Mouse (Mus musculus) thymus, adult 18-20 months (tissue): ENCODE results near the gene Iqcd.

Experiments used
- DNase-seq, 2 experiments: peaks; one replicate each; pipeline ENCODE4 v3.0.0; 2022; ENCODE audit warnings: mixed read lengths in 2 of 2

Iqcd gene

DNA sequence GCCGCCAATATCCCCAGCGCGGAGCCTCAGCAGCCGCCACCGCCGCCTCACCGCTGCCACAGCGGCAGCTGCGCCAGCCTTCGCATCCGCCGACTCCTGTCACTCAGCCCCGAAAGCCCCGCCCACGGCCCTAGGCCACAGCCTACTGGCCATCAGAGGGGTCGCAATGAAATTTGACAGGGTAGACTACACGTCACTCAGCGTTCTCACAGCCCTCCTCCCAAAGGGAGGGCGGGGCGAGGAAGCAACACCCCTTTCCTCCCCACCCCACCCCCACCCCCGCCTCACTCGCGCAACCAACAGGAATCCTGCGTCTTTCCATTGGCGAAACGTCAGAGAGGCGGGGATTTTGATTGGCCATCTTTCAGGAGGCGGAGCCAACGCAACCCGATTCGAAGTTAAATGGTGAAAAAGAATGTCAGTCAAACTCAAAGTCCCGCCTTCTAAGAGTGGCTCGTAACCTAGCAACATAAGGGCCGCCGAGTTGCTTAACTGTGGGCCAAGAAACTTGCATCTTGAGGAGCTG is at the start of gene Iqcd, which contains the start of gene Tpcn1:
Gene Iqcd, plus strand, starts transcription at position 448 of the 526 bp plus-strand sequence.
Gene Tpcn1, minus strand, starts transcription at position 105 of the 526 bp plus-strand sequence.
- peak; percentile 99 to 100 for DNase-seq

DNA sequence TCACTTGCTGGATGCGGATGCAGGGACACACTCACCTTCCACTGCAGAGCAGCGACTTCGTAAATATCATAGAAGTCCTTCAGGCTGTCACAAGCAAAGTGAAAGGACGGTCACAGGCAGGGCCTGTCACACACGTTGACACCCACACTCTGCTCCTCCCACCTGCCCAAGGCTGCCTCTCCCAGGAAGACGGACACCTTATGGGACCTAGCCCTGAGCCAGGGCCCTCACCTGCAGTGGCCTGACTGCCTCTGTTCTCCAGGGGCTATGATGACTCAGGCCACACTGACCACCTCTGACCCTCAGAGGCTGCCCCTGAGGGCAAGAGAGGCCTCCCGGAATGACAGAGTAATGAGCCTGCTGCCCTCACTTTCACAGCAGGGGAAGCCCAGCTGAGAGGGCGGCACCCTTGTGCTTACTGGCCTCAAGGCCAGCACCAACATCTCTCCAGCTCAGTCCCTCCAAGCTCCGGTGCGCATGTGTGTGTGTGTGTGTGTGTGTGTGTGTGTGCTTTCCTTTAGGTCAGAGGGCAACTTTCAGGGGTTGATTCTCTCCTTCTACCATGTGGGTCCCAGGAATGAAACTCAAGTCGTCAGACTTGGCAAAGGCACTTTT is 40.5 kb upstream of the Iqcd start:
- no peak for DNase-seq

DNA sequence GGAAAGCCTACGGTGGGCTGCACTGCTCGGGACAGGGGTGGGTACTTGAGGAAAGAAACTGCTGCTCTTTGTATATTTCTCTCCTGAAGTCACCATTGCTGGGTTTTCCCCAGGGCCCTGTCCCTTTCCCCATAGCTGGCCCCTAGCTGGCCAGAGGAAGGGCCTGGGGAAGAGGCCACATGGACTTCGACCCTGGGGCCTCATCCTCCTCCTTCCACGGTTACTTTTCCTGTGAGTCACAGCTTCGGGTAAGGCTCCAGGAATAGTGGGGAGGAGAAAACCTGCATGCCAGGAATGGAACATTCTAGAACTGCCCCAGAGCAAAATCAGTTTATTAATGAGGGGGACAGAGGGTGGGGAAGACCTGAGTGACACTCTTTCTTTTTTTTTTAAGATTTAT is 38.7 kb upstream of the Iqcd start:
- DNase-seq, result no peak

DNA sequence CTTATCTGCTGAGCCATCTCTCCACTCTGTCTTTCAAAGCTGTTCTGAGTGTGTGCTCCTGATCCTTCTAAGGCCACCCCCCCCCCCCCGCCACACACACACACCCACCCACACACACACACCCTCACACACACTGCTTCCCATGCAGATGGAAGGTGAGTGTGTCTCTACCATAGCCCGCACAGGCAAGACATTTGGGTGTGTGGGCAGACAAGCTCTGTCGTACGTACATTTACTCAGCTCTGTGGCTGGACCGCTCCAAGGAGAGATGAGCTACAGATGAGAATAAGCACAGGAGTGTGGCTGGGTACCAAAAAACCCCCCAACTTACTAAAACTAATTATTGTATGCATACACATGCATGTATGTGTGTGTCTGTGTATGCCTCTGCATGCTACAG is 38.1 kb upstream of the Iqcd start:
- no peak for DNase-seq

DNA sequence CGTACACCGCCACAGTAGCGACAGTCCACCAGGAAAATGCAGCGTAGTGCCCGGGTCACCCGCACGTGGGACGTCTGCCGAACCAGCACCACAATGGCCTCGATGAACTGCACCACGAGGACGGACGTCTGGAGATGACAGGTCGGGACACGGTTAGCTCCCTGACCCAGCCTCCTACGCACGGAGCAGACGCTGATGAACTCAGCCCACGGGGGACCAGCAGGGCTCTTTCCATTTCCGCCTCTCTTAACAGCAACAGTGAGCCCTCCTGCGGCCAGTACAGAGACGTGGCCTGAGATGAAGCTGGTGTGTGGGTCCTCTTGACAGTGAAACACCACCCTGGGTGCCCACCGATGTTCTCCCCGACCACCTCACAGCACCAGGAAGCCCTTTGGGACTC is 32.9 kb upstream of the Iqcd start:
- no peak for DNase-seq

DNA sequence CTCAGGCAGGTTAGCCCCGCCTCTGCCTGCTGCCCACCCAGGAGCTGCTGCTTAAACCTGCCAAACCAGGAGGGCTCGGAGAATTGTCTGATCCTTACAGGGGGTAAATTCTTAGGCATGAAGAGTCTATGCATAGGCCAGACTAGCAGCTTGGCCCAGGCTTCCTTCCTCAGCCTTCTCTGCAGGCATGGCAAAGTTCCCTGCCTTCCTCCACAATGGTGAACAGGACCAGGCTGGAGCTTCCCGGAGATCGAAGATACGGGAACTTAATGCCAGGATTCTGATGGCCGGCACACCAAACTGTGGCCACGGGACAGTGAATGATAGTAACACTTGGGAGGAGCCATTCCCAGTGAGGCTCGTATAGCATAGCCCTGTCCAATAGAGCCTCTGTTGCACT is 30.8 kb upstream of the Iqcd start:
- no peak for DNase-seq

- no peak for DNase-seq
These were observed 30.1 kb upstream of the Iqcd start for GRCm38 (mm10) chr5:120558762-120559161.

GRCm38 (mm10) chr5:120560129-120560615 is 28.6 kb upstream of the Iqcd start:
- no peak for DNase-seq

- DNase-seq, result no peak
These were observed 28.1 kb upstream of the Iqcd start for GRCm38 (mm10) chr5:120560616-120561311.

- DNase-seq, result no peak
These were observed 25.6 kb upstream of the Iqcd start for GRCm38 (mm10) chr5:120562956-120563913.

DNA sequence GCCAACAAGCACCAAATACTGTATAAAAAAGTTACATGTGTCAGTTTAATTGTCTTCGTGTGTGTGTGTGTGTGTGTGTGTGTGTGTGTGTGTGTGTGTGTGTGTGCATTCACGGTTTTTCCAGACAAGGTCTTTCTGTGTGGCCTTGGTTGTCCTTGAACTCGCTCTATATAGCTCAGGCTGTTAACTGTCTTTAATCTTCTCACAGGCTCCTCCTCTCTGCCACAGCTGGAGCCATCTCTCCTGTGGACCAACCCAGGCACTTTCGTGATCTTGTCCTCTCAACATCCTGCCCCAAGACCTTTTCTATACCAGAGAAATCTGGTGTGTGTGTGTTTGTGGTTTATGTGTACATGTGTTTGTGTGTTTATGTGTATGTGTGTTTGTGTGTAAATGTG is 24.9 kb upstream of the Iqcd start:
- DNase-seq, result no peak

DNA sequence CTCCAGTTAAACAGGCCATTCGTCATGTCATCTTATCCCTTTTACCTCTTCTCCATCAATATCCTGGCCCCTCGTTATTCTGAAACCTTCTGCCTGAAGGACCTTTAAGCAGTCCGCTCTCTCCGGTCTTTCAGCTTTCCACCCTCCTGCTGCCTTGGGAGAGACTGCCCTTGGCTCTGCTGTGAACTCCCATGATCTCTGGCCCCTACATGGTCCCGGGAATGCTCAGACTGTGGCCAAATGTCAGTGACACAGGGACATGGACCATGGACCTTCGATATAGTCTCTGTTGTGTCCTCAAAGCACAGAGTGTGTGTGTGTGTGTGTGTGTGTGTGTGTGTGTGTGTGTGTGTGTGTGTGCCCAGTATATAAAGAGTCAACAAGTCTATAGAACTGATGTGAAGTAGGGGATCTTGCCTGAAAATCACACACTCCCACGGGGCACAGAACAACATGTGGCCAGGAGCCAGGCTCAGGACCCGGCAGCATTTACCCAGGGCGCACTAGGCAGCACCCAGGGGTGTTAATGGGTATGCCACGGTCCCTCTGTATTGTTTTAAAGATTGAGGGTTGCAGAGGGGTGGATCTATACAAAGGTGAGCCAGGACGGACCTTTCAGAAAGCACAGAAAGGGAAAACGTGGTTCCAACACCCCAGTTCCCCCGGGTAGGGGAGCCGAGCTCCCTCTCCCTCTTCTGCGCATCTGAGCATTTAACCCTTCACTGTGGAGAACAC is 23.5 kb upstream of the Iqcd start:
- DNase-seq, result no peak

- DNase-seq, result no peak
These were observed 22.7 kb upstream of the Iqcd start for GRCm38 (mm10) chr5:120566101-120566500.

DNA sequence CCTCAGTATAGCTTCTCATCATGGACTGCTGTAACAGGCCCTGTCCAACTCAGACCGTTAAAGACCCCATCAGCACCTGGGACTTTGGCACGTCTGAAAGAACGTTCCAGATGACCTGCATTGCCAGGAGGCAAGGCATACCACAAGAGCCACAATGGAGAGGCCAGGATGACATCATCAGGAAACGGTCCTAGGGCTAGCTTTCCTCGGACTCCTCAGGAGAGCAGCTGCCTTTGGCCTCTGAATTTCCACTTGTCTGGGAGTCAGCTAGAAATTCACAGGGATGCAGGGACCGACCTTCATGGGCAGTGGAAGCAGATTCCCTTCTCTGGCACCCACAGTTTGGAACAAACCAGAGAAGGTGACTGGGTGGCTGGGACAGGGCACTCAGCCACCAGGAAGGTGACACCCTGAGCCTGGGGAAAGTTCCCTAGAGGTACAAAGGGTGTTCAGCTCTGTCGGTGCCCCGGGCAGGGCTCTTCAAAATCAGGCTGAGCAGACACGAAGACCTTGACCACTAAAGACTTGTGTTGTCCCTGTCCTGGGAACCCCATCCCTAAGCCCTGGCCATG is 22.0 kb upstream of the Iqcd start:
- no peak for DNase-seq

- DNase-seq, result no peak
These were observed 21.5 kb upstream of the Iqcd start for GRCm38 (mm10) chr5:120567253-120567701.

- no peak for DNase-seq
These were observed 21.0 kb upstream of the Iqcd start for GRCm38 (mm10) chr5:120567761-120568211.

GRCm38 (mm10) chr5:120568336-120568768 is 20.5 kb upstream of the Iqcd start:
- no peak for DNase-seq

DNA sequence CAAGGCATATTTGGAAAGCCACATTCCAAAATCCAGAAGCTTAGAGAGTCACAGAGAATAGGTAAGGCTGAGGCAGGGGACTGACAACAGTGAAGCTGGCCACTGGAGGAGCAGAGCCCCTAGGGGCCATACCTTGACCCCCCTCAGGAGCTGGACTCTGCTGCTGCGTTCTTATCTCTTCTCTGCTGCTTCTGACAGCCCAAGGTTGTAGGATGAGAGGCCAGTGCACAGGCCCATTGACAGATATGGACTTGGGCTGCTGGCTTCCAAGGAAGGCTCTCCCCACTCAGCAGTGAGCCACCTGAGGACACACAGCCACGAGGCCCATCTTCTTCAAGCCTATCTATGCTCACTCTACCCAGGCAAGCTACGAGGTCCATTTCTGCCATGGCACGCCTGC is 19.9 kb upstream of the Iqcd start:
- DNase-seq, result no peak

DNA sequence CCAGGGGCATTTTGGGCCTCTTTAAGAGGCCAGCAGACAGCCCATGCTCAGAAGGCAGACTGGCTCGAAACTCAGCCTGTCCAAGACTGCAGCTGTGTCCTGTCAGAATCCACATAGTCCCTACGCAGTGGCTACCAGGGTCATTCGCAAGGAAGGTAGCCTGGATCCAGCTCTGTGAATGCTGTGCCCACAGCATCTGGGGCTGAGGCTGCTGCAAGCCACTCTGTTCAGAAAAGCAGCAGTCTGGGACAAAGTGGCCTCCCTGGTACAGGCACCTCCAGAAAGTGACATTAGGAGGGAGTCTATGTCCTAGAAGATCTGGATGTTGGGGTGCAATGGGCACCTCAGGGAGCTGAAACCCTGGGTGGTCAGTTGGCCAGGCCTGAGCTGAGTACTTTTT is 19.0 kb upstream of the Iqcd start:
- no peak for DNase-seq

DNA sequence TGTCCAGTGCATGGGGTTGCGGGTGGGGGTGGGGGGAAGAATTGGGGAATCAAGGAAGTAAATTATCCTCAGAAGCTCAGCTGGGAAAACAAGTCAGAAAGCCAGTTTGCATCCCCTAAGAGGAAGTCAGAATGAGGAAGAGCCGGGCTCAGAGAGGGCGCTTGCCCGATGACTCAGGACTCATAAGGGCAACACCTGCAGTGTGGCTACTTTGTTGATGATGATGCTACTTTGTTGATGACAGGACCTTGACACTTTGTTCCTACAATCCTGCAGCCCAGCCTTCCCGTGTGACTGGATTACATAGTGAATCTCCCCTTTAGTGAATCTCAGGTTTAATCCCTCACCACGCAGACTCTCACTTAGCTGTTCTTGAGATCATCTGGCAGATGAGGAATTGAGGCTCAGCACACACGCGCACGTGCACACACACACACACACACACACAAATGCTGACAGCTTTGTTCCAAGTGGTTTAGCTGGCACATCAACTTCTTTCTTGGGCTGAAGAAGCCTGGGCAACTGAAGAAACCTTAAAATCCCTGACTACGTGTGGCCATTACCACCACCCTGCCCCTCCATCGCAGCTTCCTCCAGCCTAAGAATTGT is 18.4 kb upstream of the Iqcd start:
- no peak for DNase-seq

- DNase-seq, result no peak
These were observed 17.6 kb upstream of the Iqcd start for GRCm38 (mm10) chr5:120571056-120571740.
